Mouse (Mus musculus) embryonic fibroblast, embryonic 13.5 days (primary cell): ENCODE data around the gene Rpl5.
"Not testable (repeated sequence)": the region's sequence is repeated elsewhere in the genome, so short reads cannot be mapped to it uniquely, and the experiment has no call there.

Source experiments
- CTCF ChIP-seq: IDR thresholded peaks from 2 replicates; pipeline ENCODE4 v1.5.1; 2011; ENCODE audit warnings: mild to moderate bottlenecking, control low read depth, low read length, moderate library complexity, borderline replicate concordance; ENCODE audit not compliant: insufficient read depth
- POLR2A ChIP-seq: IDR thresholded peaks from 2 replicates; pipeline ENCODE4 v1.6.1; 2011; ENCODE audit warnings: low read depth, mild to moderate bottlenecking, control low read depth, low read length, moderate library complexity

GRCm38 (mm10) chr5:107938483-107938882 lies 38.2 kb downstream of the Rpl5 start:
- TF ChIP-seq CTCF, POLR2A: not testable (repeated sequence)
